Mouse (Mus musculus) ovary, adult 18-20 months (tissue): ENCODE results near the gene Tjp2.

ENCODE experiments used
- DNase-seq: peaks from one replicate; pipeline ENCODE4 v3.0.0; 2022; ENCODE audit warnings: low spot score, mixed read lengths

The Tjp2 gene

DNA sequence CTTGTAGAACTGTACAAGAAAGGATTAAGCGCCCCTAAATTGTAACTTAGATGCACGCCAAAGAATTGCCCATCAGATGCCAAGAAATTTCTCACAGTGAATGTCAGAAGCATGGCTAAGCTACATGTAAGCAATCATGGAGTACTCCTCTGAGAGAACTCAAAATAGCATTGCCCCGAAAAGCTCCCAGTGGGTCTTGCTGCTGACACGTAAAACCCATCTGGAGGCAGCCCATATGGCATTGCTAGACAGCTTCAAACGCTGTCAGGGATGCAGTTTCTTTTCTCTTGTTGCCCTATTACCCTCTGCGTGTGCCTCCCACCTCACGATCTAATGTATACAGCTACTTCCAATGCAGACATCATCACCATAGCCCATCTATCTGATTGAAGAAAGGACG, 166.0 kb downstream of the Tjp2 start:
- no peak for DNase-seq

DNA sequence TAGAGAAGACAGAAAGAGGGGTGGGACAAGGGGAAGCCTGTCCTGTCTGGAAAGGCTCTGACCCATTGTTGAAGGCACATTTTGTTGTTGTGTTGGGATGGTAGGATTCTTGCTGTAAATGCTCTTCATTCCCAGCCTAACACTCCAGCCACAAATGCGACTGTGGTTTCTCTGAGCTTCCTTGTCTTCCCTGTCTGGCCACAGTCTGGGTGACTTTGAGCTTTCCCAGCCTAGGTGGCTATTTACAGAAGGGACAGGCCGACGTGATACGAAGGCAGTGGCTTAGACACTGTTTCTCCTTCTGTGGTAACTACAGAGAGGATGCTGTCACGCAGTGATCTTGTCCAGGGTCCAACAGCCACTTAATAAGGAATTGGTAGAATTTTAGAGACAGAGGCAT, 166.8 kb downstream of the Tjp2 start:
- no peak for DNase-seq

DNA sequence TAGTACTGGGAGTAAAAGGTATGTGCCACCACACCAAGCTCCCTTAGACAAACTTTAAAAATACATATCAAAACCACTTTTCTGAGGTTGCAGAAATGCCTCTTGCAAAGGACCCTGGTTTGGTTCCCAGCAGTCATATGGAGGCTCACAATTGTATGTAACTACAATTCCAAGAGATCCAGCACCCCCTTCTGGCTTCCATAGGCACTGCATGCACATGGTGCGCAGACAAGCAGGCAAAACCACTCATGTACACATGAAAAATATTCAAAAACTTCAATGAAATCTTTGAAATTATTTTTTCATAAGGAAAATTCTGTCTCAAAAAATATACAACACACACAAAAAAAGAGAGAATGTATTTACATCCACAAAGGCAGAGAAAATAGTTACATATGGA, 167.9 kb downstream of the Tjp2 start:
- no peak for DNase-seq

DNA sequence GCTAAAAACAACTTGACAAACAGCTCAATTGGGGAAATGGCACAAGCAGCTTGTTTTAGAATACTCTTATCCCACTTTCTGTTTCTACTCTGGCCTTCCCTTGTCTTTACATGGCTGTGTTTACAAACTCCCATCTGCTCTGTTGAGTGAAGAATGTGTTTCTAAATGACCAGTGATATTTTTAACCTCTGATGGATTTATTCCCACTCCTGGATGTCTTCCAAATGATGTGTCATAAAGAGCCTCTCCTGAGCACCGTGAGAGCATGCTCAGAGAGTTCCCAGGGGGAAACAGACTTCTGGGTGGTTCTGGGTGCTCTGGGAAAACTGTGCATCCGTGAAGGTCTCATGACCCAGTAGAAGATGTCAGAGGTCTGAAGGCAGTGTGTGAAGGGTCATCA, 169.9 kb downstream of the Tjp2 start:
- DNase-seq, result no peak

DNA sequence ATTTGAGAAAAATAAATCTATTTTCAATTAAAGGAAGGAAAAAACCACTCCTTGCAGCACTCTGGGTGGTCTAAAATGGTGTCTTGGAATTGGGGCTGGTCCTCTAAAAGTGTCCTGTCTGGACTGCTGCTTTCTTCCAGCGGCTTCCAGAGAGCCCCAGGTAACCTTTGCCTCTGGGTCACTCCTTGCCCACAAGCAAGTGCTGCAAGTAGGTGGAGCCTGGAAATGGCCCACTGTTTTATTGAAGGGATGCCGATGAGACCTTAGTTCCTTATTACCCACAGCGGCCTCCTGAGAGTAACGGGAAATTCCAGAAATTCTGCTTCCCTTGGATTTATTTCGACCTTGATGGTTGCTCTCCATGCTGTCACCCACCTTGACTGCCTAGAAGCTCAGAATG, 170.6 kb downstream of the Tjp2 start:
- DNase-seq, result no peak

DNA sequence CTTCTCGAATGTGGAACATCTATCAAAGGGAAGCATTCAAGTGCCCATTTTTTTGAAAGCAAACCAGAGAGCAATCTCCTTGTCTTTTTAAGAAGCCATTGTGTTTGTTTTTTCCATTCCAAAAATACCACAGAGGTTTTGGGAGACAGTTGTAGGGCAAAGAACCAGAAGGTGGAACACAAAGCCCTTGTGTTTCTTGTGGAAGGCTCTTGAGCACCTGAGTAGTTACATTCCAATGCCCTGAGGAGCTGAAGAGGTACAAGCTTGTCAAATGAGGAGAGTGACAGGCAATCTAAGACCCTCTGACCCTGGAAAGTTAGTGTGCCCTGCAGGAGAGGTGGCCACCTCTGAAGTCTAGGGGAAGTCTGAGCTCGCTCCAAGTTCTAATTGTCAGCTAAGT, 174.3 kb downstream of the Tjp2 start:
- DNase-seq, result no peak

DNA sequence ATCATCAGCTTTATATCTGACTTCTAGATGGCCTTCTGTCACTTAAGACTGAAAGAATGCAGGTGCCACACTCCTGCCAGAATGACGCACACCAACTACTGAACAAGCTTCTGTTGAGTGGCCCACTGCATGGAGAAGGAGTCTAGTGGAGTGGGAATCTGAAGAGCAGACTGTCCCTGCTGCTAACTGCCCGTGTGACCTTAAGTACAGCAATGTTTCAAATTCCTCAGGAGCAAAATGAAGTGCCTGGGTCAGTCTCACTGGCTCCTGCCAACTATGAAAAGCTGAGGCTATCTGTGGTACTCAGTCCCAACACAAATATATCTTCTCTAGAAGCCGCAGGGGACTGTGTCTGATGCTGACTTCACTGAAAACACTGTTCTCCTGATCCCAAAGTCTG, 175.5 kb downstream of the Tjp2 start:
- no peak for DNase-seq

DNA sequence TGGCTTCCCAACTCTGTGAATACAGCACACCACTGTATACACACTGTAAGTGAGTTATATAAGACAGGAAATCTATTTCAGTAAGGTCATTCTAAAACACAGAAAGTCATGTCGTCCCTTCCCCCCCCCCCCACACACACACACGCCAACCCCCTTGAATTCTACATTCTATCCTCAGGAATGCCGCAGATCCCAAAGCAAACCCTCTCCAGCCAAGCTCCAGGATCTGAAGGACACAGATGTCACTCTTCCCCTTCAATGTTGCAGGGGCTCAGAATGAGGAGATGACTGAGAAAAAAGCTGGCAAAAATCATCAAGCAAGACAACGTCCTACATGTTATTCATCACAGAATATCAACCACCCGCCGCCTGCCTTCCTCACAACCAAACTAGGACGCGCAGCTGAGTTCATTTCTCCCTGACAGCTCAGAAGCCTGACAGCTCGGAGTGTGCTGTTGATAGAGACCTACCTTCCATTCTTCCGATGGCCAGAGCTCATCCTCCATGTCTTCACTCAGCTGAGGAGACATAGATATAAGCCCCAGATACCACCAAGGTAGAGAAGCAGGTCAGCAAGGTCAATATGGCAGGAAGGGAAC, 178.3 kb downstream of the Tjp2 start:
- DNase-seq, result no peak
